In the genomic region with DNA sequence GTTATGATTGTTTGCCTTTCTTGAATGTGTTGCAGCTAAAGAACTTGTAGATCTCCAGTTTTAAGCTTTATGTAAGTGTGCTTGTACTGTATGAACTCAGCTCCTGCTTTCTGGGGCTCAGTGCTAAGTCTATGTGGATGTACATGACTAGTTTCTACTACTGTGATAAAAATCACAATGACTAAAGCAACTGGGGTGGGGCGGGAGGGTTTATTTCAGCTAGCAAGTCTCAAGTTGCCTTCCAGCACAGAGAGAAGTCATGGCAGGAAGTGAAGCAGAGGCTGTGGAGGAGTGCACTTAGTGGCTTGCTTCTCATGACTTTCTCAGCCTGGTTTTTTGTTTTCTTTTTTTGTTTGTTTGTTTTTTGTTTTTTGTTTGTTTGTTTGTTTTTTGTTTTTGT, we compare ENCODE assay signal across 21 mouse cellular contexts. TPM values are rescaled to one million over a fixed set of nuclear protein-coding genes. Genes with fewer than 3 reads are reported as not detected.
DNase-seq lines count a peak whose midpoint lies in the region; ATAC-seq and TF ChIP-seq lines count a peak whose summit lies in the region.
"Had no signal": no experiment of that assay in that cellular context is flagged by ENCODE, and none has a peak within 500 bp of the region (broad histone marks: within the 10 kb centered on the region; RNA-seq: fewer than 3 reads in every experiment).

No protein-coding gene starts in this region.

- H3K4me2 ChIP-seq in kidney, postnatal 0 days (ENCODE audit: low read length) = no peak overlapping the region
- no peak overlapping the region for H3K4me2 ChIP-seq in liver, postnatal 0 days (ENCODE audit: low read depth, low read length)
- H3K4me2 ChIP-seq: heart, embryonic 12.5 days; hindbrain, embryonic 14.5 days had no signal

- no peak for TF ChIP-seq RAD21 in MEL (IDR thresholded peaks at IDR 0.05; ENCODE audit: low read depth, low read length)

- TF ChIP-seq CTCF in kidney, postnatal 0 days (IDR thresholded peaks at IDR 0.05; ENCODE audit: low read depth) = no peak
- no peak for TF ChIP-seq CTCF in MEL (IDR thresholded peaks at IDR 0.05 in 2 of 3, conservative IDR thresholded peaks at IDR 0.05 in 1 of 3; ENCODE audit: control insufficient read depth in 1 of 3, insufficient read depth in 1 of 3, low read depth in 2 of 3, low read length in 3 of 3, poor library complexity in 1 of 3, severe bottlenecking in 1 of 3)
- no peak for TF ChIP-seq CTCF in embryonic fibroblast, embryonic 13.5 days (IDR thresholded peaks at IDR 0.05; ENCODE audit: borderline replicate concordance, insufficient read depth, low read length)
- no peak for TF ChIP-seq CTCF in liver, postnatal 0 days (IDR thresholded peaks at IDR 0.05; ENCODE audit: low read depth)

- no peaks in the 10 kb centered on the region for H3K27me3 ChIP-seq in kidney, postnatal 0 days (ENCODE audit: insufficient read depth, low read length)
- no peaks in the 10 kb centered on the region for H3K27me3 ChIP-seq in MEL (ENCODE audit: control insufficient read depth in 1 of 2, insufficient read depth in 2 of 2, low read length in 2 of 2)
- H3K27me3 ChIP-seq in liver, postnatal 0 days (ENCODE audit: insufficient read depth, low read length) = no peaks in the 10 kb centered on the region
- H3K27me3 ChIP-seq: heart, embryonic 12.5 days had no signal

- WGBS in kidney, postnatal 0 days = 68% methylated on average over 1 of the region's 1 CpGs
- WGBS in liver, postnatal 0 days (ENCODE audit: insufficient replicate concordance) = 56% methylated on average over 1 of the region's 1 CpGs

- no peak overlapping the region for H3K9ac ChIP-seq in kidney, postnatal 0 days (ENCODE audit: low read depth, low read length)
- no peak overlapping the region for H3K9ac ChIP-seq in MEL (ENCODE audit: control insufficient read depth, low read depth, low read length, poor library complexity, severe bottlenecking)
- no peak overlapping the region for H3K9ac ChIP-seq in liver, postnatal 0 days (replicated peaks)
- H3K9ac ChIP-seq: heart, embryonic 12.5 days; hindbrain, embryonic 14.5 days had no signal

- no peak overlapping the region for H3K27ac ChIP-seq in kidney, postnatal 0 days
- no peak overlapping the region for H3K27ac ChIP-seq in MEL (ENCODE audit: control insufficient read depth, low read depth, low read length)
- H3K27ac ChIP-seq in embryonic fibroblast, embryonic 13.5 days (ENCODE audit: insufficient read depth, low read length) = peak overlapping the region; percentile 6; the same call in 1 of the 2 replicates
- no peak overlapping the region for H3K27ac ChIP-seq in liver, postnatal 0 days (ENCODE audit: low read depth)
- H3K27ac ChIP-seq: embryonic facial prominence, embryonic 10.5 days; forebrain, embryonic 10.5 days; hindbrain, embryonic 10.5 days; hindbrain, embryonic 14.5 days had no signal

- no peak for TF ChIP-seq POLR2A in MEL (IDR thresholded peaks at IDR 0.05; ENCODE audit: control insufficient read depth in 1 of 2, insufficient read depth in 1 of 2, low read depth in 1 of 2, low read length in 2 of 2, poor library complexity in 1 of 2)
- TF ChIP-seq POLR2A in embryonic fibroblast, embryonic 13.5 days (IDR thresholded peaks at IDR 0.05; ENCODE audit: low read depth, low read length) = no peak

- H3K36me3 ChIP-seq in kidney, postnatal 0 days (ENCODE audit: insufficient read depth, low read length) = peaks cover 8% of the 10 kb centered on the region; the same call in 1 of the 2 replicates
- H3K36me3 ChIP-seq in MEL (ENCODE audit: control insufficient read depth in 1 of 2, insufficient read depth in 2 of 2, low read length in 2 of 2) = peaks cover 4 to 43% of the 10 kb centered on the region in 2 experiments
- peaks cover 35% of the 10 kb centered on the region for H3K36me3 ChIP-seq in liver, postnatal 0 days (replicated peaks; ENCODE audit: insufficient read depth, low read length)

- peak; percentile 5 for DNase-seq in kidney, postnatal 0 days (ENCODE audit: low spot score)
- DNase-seq in kidney, postnatal 14 days = no peak
- DNase-seq in MEL (ENCODE audit: low read depth, low spot score) = peak; percentile 51
- DNase-seq in cerebellum, adult 18-20 months = no peak
- DNase-seq in liver, postnatal 0 days = no peak
- no peak for DNase-seq in Muller cell, postnatal 12 days (ENCODE audit: inconsistent ontology term)
- DNase-seq: adrenal gland, postnatal 14 days; cerebellum, adult 11-12 months; cerebellum, adult 9-11 months; cerebellum, postnatal 36 days; gastrocnemius, postnatal 10 days; kidney, adult 11 months had no signal

- no peaks in the 10 kb centered on the region for H3K79me2 ChIP-seq in MEL (ENCODE audit: control insufficient read depth, insufficient read depth, low read length, poor library complexity)

- no peaks in the 10 kb centered on the region for H3K9me3 ChIP-seq in kidney, postnatal 0 days (replicated peaks; ENCODE audit: low read length)
- H3K9me3 ChIP-seq in MEL (replicated peaks; ENCODE audit: insufficient read depth, low read length) = no peaks in the 10 kb centered on the region
- no peaks in the 10 kb centered on the region for H3K9me3 ChIP-seq in liver, postnatal 0 days (ENCODE audit: low read length)
- H3K9me3 ChIP-seq: embryonic facial prominence, embryonic 10.5 days; forebrain, embryonic 10.5 days; heart, embryonic 12.5 days; hindbrain, embryonic 10.5 days had no signal

- no peak for ATAC-seq in kidney, postnatal 0 days (replicated peaks; ENCODE audit: low FRiP score, low read depth)
- ATAC-seq in liver, postnatal 0 days = no peak
- ATAC-seq: activated CD4-positive, CD25-positive, alpha-beta regulatory T cell, adult 4 months; forebrain, embryonic 14.5 days had no signal

- TF ChIP-seq EP300 in MEL (IDR thresholded peaks at IDR 0.05; ENCODE audit: low read depth in 1 of 2, low read length in 2 of 2) = no peak
- TF ChIP-seq EP300 in liver, postnatal 0 days (IDR thresholded peaks at IDR 0.05; ENCODE audit: low read depth) = no peak

- H3K4me1 ChIP-seq in kidney, postnatal 0 days (replicated peaks; ENCODE audit: insufficient read depth, low read length) = no peaks in the 10 kb centered on the region
- no peaks in the 10 kb centered on the region for H3K4me1 ChIP-seq in MEL (ENCODE audit: control insufficient read depth in 1 of 2, insufficient read depth in 2 of 2, low read length in 2 of 2)
- peaks cover 5% of the 10 kb centered on the region; the same call in 1 of the 2 replicates for H3K4me1 ChIP-seq in embryonic fibroblast, embryonic 13.5 days (ENCODE audit: control insufficient read depth, insufficient read depth, low read length)
- no peaks in the 10 kb centered on the region for H3K4me1 ChIP-seq in liver, postnatal 0 days (ENCODE audit: insufficient read depth)
- H3K4me1 ChIP-seq: embryonic facial prominence, embryonic 10.5 days; forebrain, embryonic 10.5 days; heart, embryonic 12.5 days; hindbrain, embryonic 10.5 days had no signal

- H3K4me3 ChIP-seq in kidney, postnatal 0 days (replicated peaks; ENCODE audit: low read depth, low read length) = no peak overlapping the region
- H3K4me3 ChIP-seq in MEL (ENCODE audit: control insufficient read depth in 1 of 2, insufficient read depth in 1 of 2, low read depth in 2 of 2, low read length in 2 of 2) = no peak overlapping the region
- H3K4me3 ChIP-seq in embryonic fibroblast, embryonic 13.5 days (ENCODE audit: insufficient read depth, low read length) = no peak overlapping the region
- no peak overlapping the region for H3K4me3 ChIP-seq in liver, postnatal 0 days (ENCODE audit: low read depth, low read length)
- H3K4me3 ChIP-seq: embryonic facial prominence, embryonic 10.5 days; erythroblast, embryonic 14.5 days; forebrain, embryonic 10.5 days; heart, embryonic 12.5 days; hindbrain, embryonic 10.5 days had no signal

TF ChIP-seq in MEL, 35 proteins besides CTCF, POLR2A, EP300 and RAD21:
- TF ChIP-seq CHD1 (IDR thresholded peaks at IDR 0.05; ENCODE audit: low read depth, low read length) (no peak), NRF1 (IDR thresholded peaks at IDR 0.05; ENCODE audit: insufficient read depth, low read depth, low read length, poor library complexity, severe bottlenecking) (no peak), MAX (IDR thresholded peaks at IDR 0.05; ENCODE audit: low read length) (no peak), ZC3H11A (IDR thresholded peaks at IDR 0.05; ENCODE audit: low read depth, low read length) (no peak), HCFC1 (IDR thresholded peaks at IDR 0.05; ENCODE audit: low read depth, low read length) (no peak), CHD2 (IDR thresholded peaks at IDR 0.05; ENCODE audit: low read length) (no peak), ZKSCAN1 (IDR thresholded peaks at IDR 0.05; ENCODE audit: low read depth, low read length) (no peak), KAT2A (conservative IDR thresholded peaks at IDR 0.05; ENCODE audit: low read depth, low read length) (no peak), BHLHE40 (IDR thresholded peaks at IDR 0.05; ENCODE audit: borderline replicate concordance, low read depth, low read length) (no peak), UBTF (IDR thresholded peaks at IDR 0.05; ENCODE audit: borderline replicate concordance, insufficient read depth, low read depth, low read length) (no peak), NELFE (IDR thresholded peaks at IDR 0.05; ENCODE audit: low read depth, low read length) (no peak), MYC (IDR thresholded peaks at IDR 0.05; ENCODE audit: low read depth, low read length) (no peak), MEF2A (IDR thresholded peaks at IDR 0.05; ENCODE audit: extremely low read depth, insufficient replicate concordance, low read depth, low read length, poor library complexity, severe bottlenecking) (no peak), GABPA (IDR thresholded peaks at IDR 0.05; ENCODE audit: low read depth, low read length) (no peak), TCF12 (IDR thresholded peaks at IDR 0.05; ENCODE audit: low read depth, low read length) (no peak), TAL1 (IDR thresholded peaks at IDR 0.05; ENCODE audit: low read length) (no peak), SIN3A (IDR thresholded peaks at IDR 0.05; ENCODE audit: low read length) (no peak), ZMIZ1 (IDR thresholded peaks at IDR 0.05; ENCODE audit: low read depth, low read length) (no peak)

RNA-seq across cellular contexts. Expression of gene Cop1, which starts 24.4 kb away (rescaled TPM):
- polyA plus RNA-seq in kidney, postnatal 0 days (2015; fragmentation: Nextera tagmentation; extraction: Ambion mirVana) = 50.9 and 70.9 TPM in 2 replicates
- 95.1 and 98.4 TPM in 2 replicates for total RNA-seq in MEL (2012; rRNA removed)
- polyA plus RNA-seq in MEL (2012; ENCODE audit: insufficient read depth in 1 of 2, insufficient read length in 2 of 2, low read depth in 1 of 2, low replicate concordance in 2 of 2, missing spikeins in 1 of 2) = 10 to 100 TPM; 28.3 to 83.8 TPM
- 180 and 225 TPM in 2 replicates for polyA plus RNA-seq in embryonic fibroblast, embryonic 13.5 days (2011; ENCODE audit: insufficient read length, low read depth, missing spikeins)
- 32.8 and 33.2 TPM in 2 replicates for polyA plus RNA-seq in liver, postnatal 0 days (2015; fragmentation: Nextera tagmentation; extraction: Ambion mirVana)

Comparison
In these comparisons a context has a peak if more than half of its experiments do, and no peak if none do; other contexts are left out.
1. DNase-seq: peak in kidney, postnatal 0 days (single experiment) and MEL (single experiment); none in kidney, postnatal 14 days (single experiment), cerebellum, adult 18-20 months (0 of 2), liver, postnatal 0 days (single experiment) and Muller cell, postnatal 12 days (single experiment).